Mouse (Mus musculus): ENCODE results near the gene Ccdc182.

GRCm38 (mm10) chr11:88327016-88327415 is 33.2 kb downstream of the Ccdc182 start:
- TF ChIP-seq CTCF (IDR thresholded peaks at IDR 0.05; ENCODE audit: low read depth), result 0 out of 2 replicates have a peak, but pooled peaks have one; percentile 14
- TF ChIP-seq EP300 (optimal IDR thresholded peaks at IDR 0.05), result no peak

Data from stomach, postnatal 0 days (tissue).